Comparison of ENCODE assay signal across 26 mouse cellular contexts in the genomic region with DNA sequence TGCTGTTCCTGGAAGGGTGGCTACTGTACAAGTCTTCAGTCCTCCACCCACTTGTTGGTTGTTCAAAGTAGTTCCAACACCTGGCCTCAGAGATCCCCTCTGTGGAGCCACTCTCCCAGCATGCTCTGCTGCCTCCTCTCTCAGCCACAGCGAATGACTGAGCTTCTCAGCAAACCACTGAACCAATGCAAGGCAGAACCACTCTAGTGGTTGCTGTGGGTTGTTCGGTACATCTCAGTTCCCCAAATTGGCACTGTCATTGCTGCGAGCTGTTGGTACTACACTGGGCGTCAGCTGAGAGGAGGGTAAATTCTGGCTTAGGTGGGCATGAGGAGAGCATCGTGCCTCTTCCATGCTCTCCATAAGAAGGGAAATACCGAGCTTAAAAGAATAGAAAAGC. TPM values are rescaled to one million over a fixed set of nuclear protein-coding genes. Genes with fewer than 3 reads are reported as not detected.
DNase-seq lines count a peak whose midpoint lies in the region; ATAC-seq and TF ChIP-seq lines count a peak whose summit lies in the region.
"Had no signal": no experiment of that assay in that cellular context is flagged by ENCODE, and none has a peak within 500 bp of the region (broad histone marks: within the 10 kb centered on the region; RNA-seq: fewer than 3 reads in every experiment).

No protein-coding gene starts in this region.

- no peak for TF ChIP-seq EP300 in liver, postnatal 0 days (IDR thresholded peaks at IDR 0.05; ENCODE audit: low read depth)

- H3K9me3 ChIP-seq in liver, postnatal 0 days (ENCODE audit: low read length), result no peaks in the 10 kb centered on the region
- H3K9me3 ChIP-seq in hindbrain, embryonic 13.5 days, result no peaks in the 10 kb centered on the region
- H3K9me3 ChIP-seq: embryonic facial prominence, embryonic 13.5 days; forebrain, embryonic 12.5 days; heart, embryonic 10.5 days; limb, embryonic 15.5 days; liver, embryonic 15.5 days; midbrain, embryonic 12.5 days had no signal

- no peak overlapping the region for H3K9ac ChIP-seq in liver, postnatal 0 days (replicated peaks)
- H3K9ac ChIP-seq in hindbrain, embryonic 13.5 days, result no peak overlapping the region
- H3K9ac ChIP-seq: embryonic facial prominence, embryonic 13.5 days; forebrain, embryonic 12.5 days; limb, embryonic 15.5 days; liver, embryonic 15.5 days; midbrain, embryonic 12.5 days had no signal

- no peak overlapping the region for H3K4me2 ChIP-seq in liver, postnatal 0 days (ENCODE audit: low read depth, low read length)
- H3K4me2 ChIP-seq in hindbrain, embryonic 13.5 days, result no peak overlapping the region
- H3K4me2 ChIP-seq: embryonic facial prominence, embryonic 13.5 days; forebrain, embryonic 12.5 days; limb, embryonic 15.5 days; liver, embryonic 15.5 days; midbrain, embryonic 12.5 days had no signal

- DNase-seq in liver, postnatal 0 days, result peak; percentile 25
- DNase-seq in liver, result no peak
- peak; percentile 13 for DNase-seq in thymus, adult 2 months
- DNase-seq in thymus, postnatal 4 days, result peak; percentile 39
- DNase-seq in left cerebral cortex, adult 11 months (ENCODE audit: low spot score), result no peak
- DNase-seq in frontal cortex, postnatal 36 days (ENCODE audit: low spot score in 2 of 2), result no peak
- DNase-seq: adrenal gland, adult 8-10 months; cerebellum, adult 18-20 months; cerebellum, postnatal 14 days; gastrocnemius, postnatal 36 days; kidney, postnatal 4 days; left cerebral cortex, postnatal 4 days; lung, postnatal 4 days; right cerebral cortex, postnatal 14 days had no signal

- no peak for TF ChIP-seq CTCF in liver, postnatal 0 days (IDR thresholded peaks at IDR 0.05; ENCODE audit: low read depth)
- no peak for TF ChIP-seq CTCF in thymus, adult 2 months (IDR thresholded peaks at IDR 0.05; ENCODE audit: borderline replicate concordance, control insufficient read depth, extremely low read depth, insufficient read depth, low read length, poor library complexity)

- 61% methylated on average over 6 of the region's 6 CpGs for WGBS in liver, postnatal 0 days (ENCODE audit: insufficient replicate concordance)
- WGBS in thymus, adult 2 months, result 22% methylated on average over 6 of the region's 6 CpGs
- 92% methylated on average over 6 of the region's 6 CpGs for WGBS in hindbrain, embryonic 13.5 days

- no peaks in the 10 kb centered on the region for H3K27me3 ChIP-seq in liver, postnatal 0 days (ENCODE audit: insufficient read depth, low read length)
- H3K27me3 ChIP-seq in thymus, adult 2 months (ENCODE audit: control insufficient read depth, insufficient read depth, low read length), result no peaks in the 10 kb centered on the region
- no peaks in the 10 kb centered on the region for H3K27me3 ChIP-seq in hindbrain, embryonic 13.5 days
- H3K27me3 ChIP-seq: embryonic facial prominence, embryonic 13.5 days; forebrain, embryonic 12.5 days; limb, embryonic 15.5 days; liver, embryonic 15.5 days; midbrain, embryonic 12.5 days; Patski had no signal

- no peaks in the 10 kb centered on the region for H3K4me1 ChIP-seq in liver, postnatal 0 days (ENCODE audit: insufficient read depth)
- H3K4me1 ChIP-seq in thymus, adult 2 months (replicated peaks; ENCODE audit: control insufficient read depth, insufficient read depth, low read length), result no peaks in the 10 kb centered on the region
- H3K4me1 ChIP-seq in hindbrain, embryonic 13.5 days (replicated peaks), result no peaks in the 10 kb centered on the region
- H3K4me1 ChIP-seq: forebrain, embryonic 12.5 days; heart, embryonic 10.5 days; limb, embryonic 15.5 days; liver, embryonic 15.5 days; midbrain, embryonic 12.5 days had no signal

- no peaks in the 10 kb centered on the region for H3K36me3 ChIP-seq in liver, postnatal 0 days (replicated peaks; ENCODE audit: insufficient read depth, low read length)
- no peaks in the 10 kb centered on the region for H3K36me3 ChIP-seq in thymus, adult 2 months (ENCODE audit: control insufficient read depth, insufficient read depth, low read length)
- no peaks in the 10 kb centered on the region for H3K36me3 ChIP-seq in hindbrain, embryonic 13.5 days
- H3K36me3 ChIP-seq: embryonic facial prominence, embryonic 13.5 days; forebrain, embryonic 12.5 days; heart, embryonic 10.5 days; limb, embryonic 15.5 days; liver, embryonic 15.5 days; midbrain, embryonic 12.5 days had no signal

- no peak overlapping the region for H3K4me3 ChIP-seq in liver, postnatal 0 days (ENCODE audit: low read depth, low read length)
- no peak overlapping the region for H3K4me3 ChIP-seq in thymus, adult 2 months (ENCODE audit: control insufficient read depth, insufficient read depth, low read length)
- no peak overlapping the region for H3K4me3 ChIP-seq in hindbrain, embryonic 13.5 days
- H3K4me3 ChIP-seq: embryonic facial prominence, embryonic 13.5 days; erythroblast, embryonic 14.5 days; forebrain, embryonic 12.5 days; heart, embryonic 10.5 days; limb, embryonic 15.5 days; liver, embryonic 15.5 days; midbrain, embryonic 12.5 days had no signal

- TF ChIP-seq POLR2A in thymus, adult 2 months (IDR thresholded peaks at IDR 0.05; ENCODE audit: control insufficient read depth, extremely low read depth, insufficient read depth, low read length, poor library complexity), result no peak

- peak; percentile 48 for ATAC-seq in liver, postnatal 0 days
- peak; percentile 55 to 72 for ATAC-seq in hematopoietic stem cell, adult 5-6 weeks (replicated peaks in 1 of 2; ENCODE audit: insufficient read depth in 1 of 2, low FRiP score in 2 of 2, low TSS enrichment in 1 of 2, low read depth in 1 of 2, poor library complexity in 2 of 2, severe bottlenecking in 2 of 2)
- ATAC-seq in hindbrain, embryonic 13.5 days (ENCODE audit: low FRiP score), result no peak
- ATAC-seq: CD4-positive, CD25-positive, alpha-beta regulatory T cell, adult 4 months; intestine, postnatal 0 days; Patski had no signal

- H3K27ac ChIP-seq in liver, postnatal 0 days (ENCODE audit: low read depth), result no peak overlapping the region
- H3K27ac ChIP-seq in thymus, adult 2 months (ENCODE audit: control insufficient read depth, insufficient read depth, low read length), result no peak overlapping the region
- no peak overlapping the region for H3K27ac ChIP-seq in hindbrain, embryonic 13.5 days
- H3K27ac ChIP-seq: embryonic facial prominence, embryonic 13.5 days; forebrain, embryonic 12.5 days; heart, embryonic 10.5 days; limb, embryonic 15.5 days; liver, embryonic 15.5 days; midbrain, embryonic 12.5 days had no signal

RNA-seq across cellular contexts. Expression of a gene that starts 56.0 kb away (rescaled TPM):
- polyA plus RNA-seq in liver, postnatal 0 days (2015; fragmentation: Nextera tagmentation; extraction: Ambion mirVana), result 15.6 and 17.3 TPM in 2 replicates
- 164 and 184 TPM in 2 replicates for total RNA-seq in hematopoietic stem cell, adult 5-6 weeks (2017)
- 27.7 and 33.5 TPM in 2 replicates for polyA plus RNA-seq in thymus, adult 2 months (2012; rRNA removed)
- 59.7 and 61.8 TPM in 2 replicates for polyA plus RNA-seq in hindbrain, embryonic 13.5 days (2015; fragmentation: Nextera tagmentation; extraction: Ambion mirVana)

Comparison
In these comparisons a context has a peak if more than half of its experiments do, and no peak if none do; other contexts are left out.
1. DNase-seq: peak in liver, postnatal 0 days (single experiment), thymus, adult 2 months (single experiment) and thymus, postnatal 4 days (single experiment); none in liver (single experiment), left cerebral cortex, adult 11 months (single experiment) and frontal cortex, postnatal 36 days (0 of 2).